Mouse (Mus musculus): ENCODE data around the gene Sdhaf2. TPM values are rescaled to one million over a fixed set of nuclear protein-coding genes. Genes with fewer than 3 reads are reported as not detected.
A peak's percentile ranks its signal among the peaks of the same experiment; 100 is the strongest.
"Not testable (repeated sequence)": the region's sequence is repeated elsewhere in the genome, so short reads cannot be mapped to it uniquely, and the experiment has no call there.

The Sdhaf2 gene
- total and polyA plus RNA-seq, 3 experiments: 68.5 to 74.6 TPM; not detected in 1

DNA sequence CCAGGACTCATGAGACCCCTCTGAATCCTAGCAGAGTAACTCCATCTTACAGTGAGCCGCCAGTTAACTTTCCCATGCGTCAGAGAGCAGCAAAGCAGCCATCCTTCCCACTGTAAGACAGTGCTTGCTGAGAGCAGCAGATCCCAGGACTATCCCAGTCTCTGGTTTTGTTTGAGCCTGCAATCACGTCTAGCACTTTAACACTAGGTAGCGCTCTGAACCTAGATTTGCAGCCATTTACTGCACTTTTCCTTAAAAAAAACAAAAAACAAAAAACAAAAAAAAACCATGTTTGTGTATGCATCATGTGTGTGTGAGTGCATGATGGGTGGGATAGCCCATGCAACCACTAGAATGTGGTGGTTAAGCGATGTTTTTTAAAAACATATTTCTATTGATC, 34.2 kb upstream of the Sdhaf2 start:
- Histone ChIP-seq H3K79me2 (ENCODE audit: control insufficient read depth, insufficient read depth, low read length, poor library complexity) (peaks cover 2% of the 10 kb centered on the region; the same call in 1 of the 2 replicates), H3K9ac (ENCODE audit: control insufficient read depth, low read depth, low read length, poor library complexity, severe bottlenecking) (no peak overlapping the region), H3K27ac (ENCODE audit: control insufficient read depth, low read depth, low read length) (no peak overlapping the region), H3K4me3 (ENCODE audit: control insufficient read depth in 1 of 2, insufficient read depth in 1 of 2, low read depth in 2 of 2, low read length in 2 of 2) (no peak overlapping the region), H3K9me3 (replicated peaks; ENCODE audit: insufficient read depth, low read length) (no peaks in the 10 kb centered on the region), H3K36me3 (ENCODE audit: control insufficient read depth in 1 of 2, insufficient read depth in 2 of 2, low read length in 2 of 2) (peaks cover 0 to 10% of the 10 kb centered on the region in 2 experiments; a peak in 2 of 4 replicates), H3K27me3 (ENCODE audit: control insufficient read depth in 1 of 2, insufficient read depth in 2 of 2, low read length in 2 of 2) (no peaks in the 10 kb centered on the region), H3K4me1 (ENCODE audit: control insufficient read depth in 1 of 2, insufficient read depth in 2 of 2, low read length in 2 of 2) (peaks cover 0 to 17% of the 10 kb centered on the region in 2 experiments; a peak in 2 of 4 replicates)
- TF ChIP-seq TBP (IDR thresholded peaks at IDR 0.05; ENCODE audit: low read depth, low read length) (no peak), ZNF384 (IDR thresholded peaks at IDR 0.05; ENCODE audit: low read depth, low read length) (peak; percentile 59; the same call in 1 of the 2 replicates), SMC3 (IDR thresholded peaks at IDR 0.05; ENCODE audit: low read depth, low read length) (peak; percentile 41), RAD21 (IDR thresholded peaks at IDR 0.05; ENCODE audit: low read depth, low read length) (peak; percentile 57), UBTF (IDR thresholded peaks at IDR 0.05; ENCODE audit: borderline replicate concordance, insufficient read depth, low read depth, low read length) (no peak), ZC3H11A (IDR thresholded peaks at IDR 0.05; ENCODE audit: low read depth, low read length) (peak; percentile 38; the same call in 1 of the 2 replicates), CTCF (IDR thresholded peaks at IDR 0.05 in 2 of 3, conservative IDR thresholded peaks at IDR 0.05 in 1 of 3; ENCODE audit: control insufficient read depth in 1 of 3, insufficient read depth in 1 of 3, low read depth in 2 of 3, low read length in 3 of 3, poor library complexity in 1 of 3, severe bottlenecking in 1 of 3) (peak in 1 of 3 experiments; percentile 51; a peak in 3 of 6 replicates)
- DNase-seq (ENCODE audit: low read depth, low spot score): no peak

- not testable (repeated sequence) for H3K27ac ChIP-seq (ENCODE audit: control insufficient read depth, low read depth, low read length); H3K79me2 ChIP-seq (ENCODE audit: control insufficient read depth, insufficient read depth, low read length, poor library complexity)
Observed at GRCm38 (mm10) chr19:10557837-10558375, 32.0 kb upstream of the Sdhaf2 start.

DNA sequence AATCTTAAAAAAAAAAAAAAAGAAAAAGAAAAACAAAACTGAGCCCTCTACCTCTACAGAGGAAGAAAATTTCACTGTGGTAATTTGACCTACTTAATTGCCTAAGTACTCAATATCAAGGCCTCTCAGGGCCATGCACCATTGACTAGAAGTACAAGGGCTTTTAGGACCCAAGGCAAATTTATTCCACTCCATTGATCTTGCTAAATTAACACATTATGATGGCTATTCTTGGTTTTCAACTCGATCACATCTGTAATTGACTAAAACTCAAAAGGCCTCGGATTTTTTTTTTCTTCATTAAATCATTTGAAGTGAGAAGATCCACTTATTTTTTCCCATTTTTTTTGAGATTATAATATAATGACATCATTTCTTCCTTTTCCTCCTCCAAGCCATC, 31.5 kb upstream of the Sdhaf2 start:
- H3K27me3 ChIP-seq (ENCODE audit: control insufficient read depth in 1 of 2, insufficient read depth in 2 of 2, low read length in 2 of 2): no peaks in the 10 kb centered on the region
- H3K9me3 ChIP-seq (replicated peaks; ENCODE audit: insufficient read depth, low read length): no peaks in the 10 kb centered on the region
- H3K4me3 ChIP-seq (ENCODE audit: control insufficient read depth in 1 of 2, insufficient read depth in 1 of 2, low read depth in 2 of 2, low read length in 2 of 2): no peak overlapping the region
- no peak overlapping the region for H3K9ac ChIP-seq (ENCODE audit: control insufficient read depth, low read depth, low read length, poor library complexity, severe bottlenecking)
- peaks cover 0 to 17% of the 10 kb centered on the region in 2 experiments; a peak in 2 of 4 replicates for H3K4me1 ChIP-seq (ENCODE audit: control insufficient read depth in 1 of 2, insufficient read depth in 2 of 2, low read length in 2 of 2)
- H3K36me3 ChIP-seq (ENCODE audit: control insufficient read depth in 1 of 2, insufficient read depth in 2 of 2, low read length in 2 of 2): peaks cover 0 to 14% of the 10 kb centered on the region in 2 experiments; a peak in 2 of 4 replicates
- peaks cover 2% of the 10 kb centered on the region; the same call in 1 of the 2 replicates for H3K79me2 ChIP-seq (ENCODE audit: control insufficient read depth, insufficient read depth, low read length, poor library complexity)
- no peak for DNase-seq (ENCODE audit: low read depth, low spot score)
- H3K27ac ChIP-seq (ENCODE audit: control insufficient read depth, low read depth, low read length): no peak overlapping the region
- TF ChIP-seq NELFE (IDR thresholded peaks at IDR 0.05; ENCODE audit: low read depth, low read length): no peak
- 0 out of 2 replicates have a peak, but pooled peaks have one; percentile 20 for TF ChIP-seq SIN3A (IDR thresholded peaks at IDR 0.05; ENCODE audit: low read length)
- TF ChIP-seq ZNF384 (IDR thresholded peaks at IDR 0.05; ENCODE audit: low read depth, low read length): 0 out of 2 replicates have a peak, but pooled peaks have one; percentile 15
- TF ChIP-seq MAZ (IDR thresholded peaks at IDR 0.05; ENCODE audit: low read depth, low read length): no peak

More at GRCm38 (mm10) chr19:10557837-10558375, 32.0 kb upstream of the Sdhaf2 start:
- H3K36me3 ChIP-seq (ENCODE audit: control insufficient read depth in 1 of 2, insufficient read depth in 2 of 2, low read length in 2 of 2): peaks cover 0 to 14% of the 10 kb centered on the region in 2 experiments; a peak in 2 of 4 replicates
- peaks cover 0 to 17% of the 10 kb centered on the region in 2 experiments; a peak in 2 of 4 replicates for H3K4me1 ChIP-seq (ENCODE audit: control insufficient read depth in 1 of 2, insufficient read depth in 2 of 2, low read length in 2 of 2)
- not testable (repeated sequence) for H3K9ac ChIP-seq (ENCODE audit: control insufficient read depth, low read depth, low read length, poor library complexity, severe bottlenecking); H3K4me3 ChIP-seq (ENCODE audit: control insufficient read depth in 1 of 2, insufficient read depth in 1 of 2, low read depth in 2 of 2, low read length in 2 of 2); H3K27me3 ChIP-seq (ENCODE audit: control insufficient read depth in 1 of 2, insufficient read depth in 2 of 2, low read length in 2 of 2); H3K9me3 ChIP-seq (replicated peaks; ENCODE audit: insufficient read depth, low read length)
- peak; percentile 58 for DNase-seq (ENCODE audit: low read depth, low spot score)
- TF ChIP-seq RAD21 (IDR thresholded peaks at IDR 0.05; ENCODE audit: low read depth, low read length) (peak; percentile 12), CTCF (IDR thresholded peaks at IDR 0.05 in 2 of 3, conservative IDR thresholded peaks at IDR 0.05 in 1 of 3; ENCODE audit: control insufficient read depth in 1 of 3, insufficient read depth in 1 of 3, low read depth in 2 of 3, low read length in 3 of 3, poor library complexity in 1 of 3, severe bottlenecking in 1 of 3) (peak in 2 of 3 experiments; percentile 19 to 31; a peak in 2 of 6 replicates), SMC3 (IDR thresholded peaks at IDR 0.05; ENCODE audit: low read depth, low read length) (0 out of 2 replicates have a peak, but pooled peaks have one; percentile 21)

All from MEL (cell line).